Mouse (Mus musculus) intestine, embryonic 14.5 days (tissue): ENCODE measurements at regions not wholly inside any gene's neighbourhood (a gene's known extent, or its start where the extent isn't known, plus 50 kb on each side); places are given as distances from the start of the nearest gene placed in this dataset.
A peak's percentile ranks its signal among the peaks of the same experiment; 100 is the strongest.

Source experiments
- ATAC-seq: fragments of 200-750 bp; cut with Nextera tagmentation; replicated peaks from 2 replicates; pipeline ENCODE4 v1.8.0; 2017; ENCODE audit warnings: low read depth, moderate number of reproducible peaks, moderate TSS enrichment, moderate library complexity; ENCODE audit not compliant: low FRiP score, low TSS enrichment
- DNase-seq: peaks from one replicate; pipeline ENCODE4 v3.0.0-alpha.2; 2018; ENCODE audit warnings: low spot score
- H3K27ac ChIP-seq: fragments of 300-500 bp; sonication (generic); 2 replicates; pipeline ENCODE4 v1.5.1; 2014; ENCODE audit warnings: low read depth, mild to moderate bottlenecking, control low read depth
- H3K27me3 ChIP-seq: fragments of 300-500 bp; sonication (generic); replicated peaks from 2 replicates; pipeline ENCODE4 v1.6.1; 2014; ENCODE audit warnings: low read length, control low read depth; ENCODE audit not compliant: control insufficient read depth, insufficient read depth
- H3K36me3 ChIP-seq: fragments of 300-500 bp; sonication (generic); 2 replicates; pipeline ENCODE4 v1.6.1; 2014; ENCODE audit warnings: low read length, control low read depth; ENCODE audit not compliant: control insufficient read depth, insufficient read depth
- H3K4me1 ChIP-seq: fragments of 300-500 bp; sonication (generic); replicated peaks from 2 replicates; pipeline ENCODE4 v1.6.1; 2014; ENCODE audit warnings: low read length, control low read depth, mixed read lengths; ENCODE audit not compliant: control insufficient read depth, insufficient read depth
- H3K4me2 ChIP-seq: fragments of 300-500 bp; sonication (generic); 2 replicates; pipeline ENCODE4 v1.6.1; 2014; ENCODE audit warnings: low read length
- H3K4me3 ChIP-seq: fragments of 300-500 bp; sonication (generic); 2 replicates; pipeline ENCODE4 v1.5.1; 2014; ENCODE audit warnings: low read depth, low read length, control low read depth, mixed read lengths
- H3K9ac ChIP-seq: fragments of 300-500 bp; sonication (generic); 2 replicates; pipeline ENCODE4 v1.6.1; 2014; ENCODE audit warnings: mild to moderate bottlenecking, low read length
- H3K9me3 ChIP-seq: fragments of 300-500 bp; sonication (generic); 2 replicates; pipeline ENCODE4 v1.6.1; 2016; ENCODE audit warnings: low read length, control low read depth; ENCODE audit not compliant: control insufficient read depth
- WGBS: fragments of 180-500 bp; shearing (Covaris S2); extraction: QIAGEN DNeasy Blood & Tissue Kit; methylation state at CpG from one replicate; pipeline ENCODE4 v1.1.7; 2014; 5-methylcytosine and 5-hydroxymethylcytosine counted together

DNA sequence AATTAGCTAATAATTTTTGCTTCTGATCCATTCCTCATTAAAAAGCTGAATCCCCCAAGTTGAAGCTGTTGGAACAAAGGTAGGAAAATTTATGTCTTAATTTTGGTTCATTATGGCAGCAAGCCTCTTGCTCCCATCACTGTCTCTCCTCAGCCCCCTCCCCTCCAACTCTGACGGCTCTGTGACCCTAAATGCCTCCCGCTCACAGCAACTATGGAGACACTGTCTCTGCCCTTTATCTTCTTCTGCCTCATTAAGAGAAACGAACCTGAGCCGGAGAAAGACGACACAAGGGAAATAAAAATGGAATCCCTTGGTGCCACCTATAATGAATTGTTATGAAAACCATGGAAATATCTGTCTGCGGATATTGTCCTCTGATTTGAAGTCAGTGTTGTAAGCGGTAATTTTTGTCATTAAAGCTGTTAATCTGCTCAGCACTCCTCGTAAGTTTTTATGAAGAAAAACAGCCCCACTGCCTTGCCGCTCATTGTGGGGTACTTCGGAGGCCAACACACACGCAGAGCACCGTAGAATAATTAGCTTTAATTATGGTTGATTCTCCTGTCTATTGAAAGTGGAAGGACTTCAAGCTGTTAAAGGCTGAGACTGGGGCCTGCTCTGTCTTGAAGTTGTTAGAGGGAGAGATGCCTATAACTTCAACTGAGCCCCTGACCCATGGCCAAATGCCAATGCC, 208.1 kb upstream of the Clint1 start:
- WGBS: 77% methylated on average over 12 of the region's 12 CpGs
- ATAC-seq (no peak), DNase-seq (no peak)
- no peaks in the 10 kb centered on the region for H3K9me3 ChIP-seq
- no peak overlapping the region for H3K4me2 ChIP-seq
- no peak overlapping the region for H3K4me3 ChIP-seq
- no peak overlapping the region for H3K27ac ChIP-seq
- no peaks in the 10 kb centered on the region for H3K36me3 ChIP-seq
- no peaks in the 10 kb centered on the region for H3K4me1 ChIP-seq
- no peak overlapping the region for H3K9ac ChIP-seq
- H3K27me3 ChIP-seq: no peaks in the 10 kb centered on the region

DNA sequence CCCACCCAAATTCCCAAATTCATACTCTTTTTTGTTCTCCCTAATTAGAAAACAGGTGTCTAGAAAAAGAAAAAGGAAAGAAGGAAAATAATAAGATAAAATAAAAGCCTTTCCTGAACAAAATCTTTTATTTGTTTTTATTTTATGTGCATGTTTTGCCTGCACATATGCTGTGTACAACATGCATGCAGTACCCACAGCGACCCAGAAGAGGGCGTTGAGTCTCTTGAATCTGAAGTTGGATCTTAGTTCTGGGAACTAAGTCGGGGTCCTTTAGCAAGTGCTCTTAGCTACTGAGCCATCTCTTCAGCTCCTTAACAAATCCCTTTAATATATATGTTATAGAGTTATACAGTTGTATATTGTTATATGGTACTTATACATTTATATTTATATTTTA, 206.0 kb upstream of the Clint1 start:
- Histone ChIP-seq H3K27ac (no peak overlapping the region), H3K4me2 (no peak overlapping the region), H3K4me1 (no peaks in the 10 kb centered on the region), H3K4me3 (no peak overlapping the region), H3K36me3 (no peaks in the 10 kb centered on the region), H3K9me3 (no peaks in the 10 kb centered on the region), H3K9ac (no peak overlapping the region), H3K27me3 (no peaks in the 10 kb centered on the region)
- WGBS: 65% methylated on average over 3 of the region's 3 CpGs
- ATAC-seq (no peak), DNase-seq (no peak)

DNA sequence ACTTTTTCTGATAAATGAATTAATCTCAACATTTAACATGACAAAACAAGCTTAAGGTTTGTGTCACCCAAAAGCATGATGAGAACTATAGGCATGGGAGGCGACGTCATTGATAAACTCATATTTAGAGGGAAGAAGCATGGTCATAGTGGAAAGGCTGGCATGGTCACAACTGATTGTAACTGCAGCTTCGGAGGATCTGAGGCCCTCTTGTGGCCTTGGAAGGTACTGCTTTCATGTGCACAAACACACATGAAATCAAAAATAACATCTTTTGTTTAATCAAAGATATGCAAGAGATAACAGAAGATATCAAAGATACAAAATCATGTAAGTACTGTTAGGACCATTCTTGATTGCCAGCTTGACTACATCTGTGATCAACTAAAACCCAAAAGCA, 204.0 kb upstream of the Clint1 start:
- Histone ChIP-seq H3K4me1 (no peaks in the 10 kb centered on the region), H3K9ac (no peak overlapping the region), H3K27ac (no peak overlapping the region), H3K9me3 (no peaks in the 10 kb centered on the region), H3K4me2 (no peak overlapping the region), H3K4me3 (no peak overlapping the region), H3K36me3 (no peaks in the 10 kb centered on the region), H3K27me3 (no peaks in the 10 kb centered on the region)
- ATAC-seq: no peak
- no peak for DNase-seq
- 74% methylated on average over 3 of the region's 3 CpGs for WGBS

- no peaks in the 10 kb centered on the region for H3K4me1 ChIP-seq
- WGBS: 79% methylated on average over 4 of the region's 4 CpGs
Observed at GRCm38 (mm10) chr11:45656260-45656659, 195.6 kb upstream of the Clint1 start.

GRCm38 (mm10) chr11:45670156-45670830, 181.6 kb upstream of the Clint1 start:
- 45% methylated on average over 8 of the region's 8 CpGs for WGBS
- no peak for DNase-seq
- H3K9me3 ChIP-seq: no peaks in the 10 kb centered on the region
- no peaks in the 10 kb centered on the region for H3K4me1 ChIP-seq
- H3K9ac ChIP-seq: no peak overlapping the region
- H3K36me3 ChIP-seq: no peaks in the 10 kb centered on the region
- no peaks in the 10 kb centered on the region for H3K27me3 ChIP-seq
- no peak for ATAC-seq
- H3K27ac ChIP-seq: no peak overlapping the region
- no peak overlapping the region for H3K4me3 ChIP-seq
- H3K4me2 ChIP-seq: no peak overlapping the region

More at GRCm38 (mm10) chr11:45656260-45656659, 195.6 kb upstream of the Clint1 start:
- DNase-seq (no peak), ATAC-seq (no peak)
- H3K27me3 ChIP-seq: no peaks in the 10 kb centered on the region
- no peak overlapping the region for H3K27ac ChIP-seq
- H3K9me3 ChIP-seq: 0 out of 2 replicates have a peak, but pooled peaks cover 3% of the 10 kb centered on the region
- no peaks in the 10 kb centered on the region for H3K36me3 ChIP-seq
- H3K4me3 ChIP-seq: no peak overlapping the region
- H3K9ac ChIP-seq: no peak overlapping the region
- H3K4me2 ChIP-seq: no peak overlapping the region

GRCm38 (mm10) chr11:45678666-45679292, 173.1 kb upstream of the Clint1 start:
- 48% methylated on average over 11 of the region's 11 CpGs for WGBS
- H3K4me3 ChIP-seq: no peak overlapping the region
- no peaks in the 10 kb centered on the region for H3K4me1 ChIP-seq
- DNase-seq: peak; percentile 87
- no peak for ATAC-seq
- no peak overlapping the region for H3K9ac ChIP-seq
- H3K27ac ChIP-seq: peak overlapping the region; percentile 25; the same call in 1 of the 2 replicates
- no peaks in the 10 kb centered on the region for H3K27me3 ChIP-seq
- no peaks in the 10 kb centered on the region for H3K9me3 ChIP-seq
- no peaks in the 10 kb centered on the region for H3K36me3 ChIP-seq
- no peak overlapping the region for H3K4me2 ChIP-seq

DNA sequence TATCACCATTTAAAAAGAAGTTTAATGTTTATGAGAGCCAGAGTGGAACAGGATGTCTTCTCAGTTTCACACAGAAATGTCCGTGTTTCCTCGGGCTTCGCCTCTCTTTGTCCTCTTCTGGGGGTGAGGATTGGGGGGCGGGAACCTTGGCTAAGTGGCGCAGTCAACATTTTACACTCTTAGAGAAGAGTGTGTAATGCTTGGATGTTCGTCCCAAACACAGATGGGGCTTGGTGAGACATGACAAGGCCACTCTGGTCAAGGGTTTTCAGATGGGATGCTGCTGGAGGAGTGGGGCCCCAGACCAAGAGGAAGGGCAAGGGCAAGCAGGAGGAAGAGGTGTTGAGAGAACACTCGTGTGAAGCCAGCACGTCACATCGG, 172.6 kb upstream of the Clint1 start:
- 74% methylated on average over 9 of the region's 9 CpGs for WGBS
- H3K4me1 ChIP-seq: no peaks in the 10 kb centered on the region

GRCm38 (mm10) chr11:45685571-45685970, 166.3 kb upstream of the Clint1 start:
- Histone ChIP-seq H3K27me3 (no peaks in the 10 kb centered on the region), H3K4me1 (no peaks in the 10 kb centered on the region), H3K9ac (no peak overlapping the region), H3K36me3 (no peaks in the 10 kb centered on the region), H3K27ac (no peak overlapping the region), H3K9me3 (no peaks in the 10 kb centered on the region), H3K4me2 (no peak overlapping the region), H3K4me3 (no peak overlapping the region)
- 93% methylated on average over 5 of the region's 5 CpGs for WGBS
- no peak for ATAC-seq
- no peak for DNase-seq

More for the DNA sequence above, 172.6 kb upstream of the Clint1 start:
- peak overlapping the region; percentile 25; the same call in 1 of the 2 replicates for H3K27ac ChIP-seq
- ATAC-seq: no peak
- H3K9me3 ChIP-seq: no peaks in the 10 kb centered on the region
- H3K27me3 ChIP-seq: no peaks in the 10 kb centered on the region
- no peak overlapping the region for H3K4me3 ChIP-seq
- DNase-seq: no peak
- no peaks in the 10 kb centered on the region for H3K36me3 ChIP-seq
- H3K9ac ChIP-seq: no peak overlapping the region
- H3K4me2 ChIP-seq: no peak overlapping the region
